Mouse (Mus musculus) heart, adult 9 months (tissue): ENCODE data around the gene Gucy1a1.

Experiments
- DNase-seq, 2 experiments: peaks; one replicate each; pipeline ENCODE4 v3.0.0; 2022; ENCODE audit warnings: low spot score in 2 of 2

Gucy1a1 gene

GRCm38 (mm10) chr3:82074201-82074851, 71.3 kb downstream of the Gucy1a1 start, which contains the start of gene Gucy1b1:
Gene Gucy1b1 (minus strand): TSS chr3:82074689.
- peak; percentile 80 to 82 for DNase-seq

- peak; percentile 68 to 73 for DNase-seq
Observed at GRCm38 (mm10) chr3:82073741-82074181, 71.8 kb downstream of the Gucy1a1 start.

GRCm38 (mm10) chr3:82067830-82068229, 77.8 kb downstream of the Gucy1a1 start:
- no peak for DNase-seq

- DNase-seq = no peak
Observed at GRCm38 (mm10) chr3:82061402-82062180, 84.0 kb downstream of the Gucy1a1 start.

GRCm38 (mm10) chr3:82057201-82057600, 88.4 kb downstream of the Gucy1a1 start:
- no peak for DNase-seq

GRCm38 (mm10) chr3:82054283-82054974, 91.2 kb downstream of the Gucy1a1 start:
- DNase-seq = no peak

GRCm38 (mm10) chr3:82052029-82052428, 93.6 kb downstream of the Gucy1a1 start:
- no peak for DNase-seq

- DNase-seq = no peak
Observed at GRCm38 (mm10) chr3:82051468-82051867, 94.1 kb downstream of the Gucy1a1 start.

GRCm38 (mm10) chr3:82048681-82049080, 96.9 kb downstream of the Gucy1a1 start:
- DNase-seq = no peak

- DNase-seq = no peak
Observed at GRCm38 (mm10) chr3:82048078-82048477, 97.5 kb downstream of the Gucy1a1 start.

- peak in 1 of 2 experiments; percentile 19 for DNase-seq
Observed at GRCm38 (mm10) chr3:82047100-82047753, 98.4 kb downstream of the Gucy1a1 start.

GRCm38 (mm10) chr3:82046087-82046486, 99.5 kb downstream of the Gucy1a1 start:
- DNase-seq = no peak

- DNase-seq = no peak
Observed at GRCm38 (mm10) chr3:82044902-82045301, 100.7 kb downstream of the Gucy1a1 start.

- no peak for DNase-seq
Observed at GRCm38 (mm10) chr3:82043676-82044075, 101.9 kb downstream of the Gucy1a1 start.
